Mouse (Mus musculus): Measurements from ENCODE around the gene Sema3c. TPM values are rescaled to one million over a fixed set of nuclear protein-coding genes. Genes with fewer than 3 reads are reported as not detected.

The Sema3c gene
- polyA plus RNA-seq, 1 experiment from 2014 or later = 9.3 TPM

DNA sequence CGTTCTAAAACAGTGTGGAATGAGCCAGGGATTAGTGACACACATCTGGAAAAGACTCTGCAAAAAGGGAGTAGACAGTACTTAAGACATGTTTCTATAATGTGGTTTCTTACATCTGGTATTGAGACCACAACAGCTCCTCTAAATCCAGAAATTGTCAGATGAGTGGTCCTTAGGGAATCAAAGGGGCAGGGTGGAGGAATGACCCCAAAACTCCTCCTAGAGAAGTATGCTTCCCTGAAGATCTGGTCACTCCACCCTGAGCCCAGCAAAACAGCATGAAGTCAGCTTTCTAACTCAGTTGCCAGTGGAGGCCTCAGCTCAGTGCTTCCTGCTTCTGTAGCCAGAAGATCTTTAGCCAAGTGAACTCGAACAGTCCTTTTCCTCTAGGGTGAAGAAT lies 115.0 kb downstream of the Sema3c start:
- WGBS = 51% methylated on average over 2 of the region's 2 CpGs
- H3K36me3 ChIP-seq (ENCODE audit: control insufficient read depth, insufficient read depth) = no peaks in the 10 kb centered on the region
- peak overlapping the region; percentile 1 for H3K27ac ChIP-seq (ENCODE audit: low read length)
- H3K9ac ChIP-seq (ENCODE audit: low read length) = no peak overlapping the region
- H3K27me3 ChIP-seq (ENCODE audit: control insufficient read depth, insufficient read depth, low read length) = no peaks in the 10 kb centered on the region
- no peaks in the 10 kb centered on the region for H3K9me3 ChIP-seq (replicated peaks; ENCODE audit: control insufficient read depth, low read length)
- ATAC-seq (replicated peaks; ENCODE audit: extremely low read depth, insufficient read depth, low FRiP score) = 0 out of 2 replicates have a peak, but pooled peaks have one; percentile 28
- no peak overlapping the region for H3K4me2 ChIP-seq (ENCODE audit: low read depth, low read length)
- H3K4me3 ChIP-seq (ENCODE audit: low read length) = no peak overlapping the region
- H3K4me1 ChIP-seq (ENCODE audit: control insufficient read depth, insufficient read depth, low read length) = peaks cover 8% of the 10 kb centered on the region

DNA sequence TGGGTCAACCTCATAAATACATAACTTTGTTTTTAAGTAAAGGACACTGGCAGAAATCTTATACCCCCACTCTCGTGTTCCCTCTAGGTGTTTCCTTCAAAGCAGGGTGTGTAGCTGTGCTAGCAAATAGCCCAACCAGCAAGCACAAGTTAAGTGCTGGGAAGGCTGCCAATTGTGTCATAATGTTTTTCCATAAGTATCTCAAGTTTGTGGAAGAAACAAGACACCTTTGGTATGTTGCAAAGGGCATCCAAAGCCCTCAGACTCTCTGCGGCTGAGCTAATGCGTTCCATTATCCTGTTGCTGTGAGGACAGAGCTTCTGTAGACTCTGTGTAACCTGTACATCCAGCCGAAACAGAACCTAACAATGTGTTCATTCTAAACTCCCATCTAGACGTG lies 115.5 kb downstream of the Sema3c start:
- Histone ChIP-seq H3K9ac (ENCODE audit: low read length) (no peak overlapping the region), H3K36me3 (ENCODE audit: control insufficient read depth, insufficient read depth) (no peaks in the 10 kb centered on the region), H3K27me3 (ENCODE audit: control insufficient read depth, insufficient read depth, low read length) (no peaks in the 10 kb centered on the region), H3K9me3 (replicated peaks; ENCODE audit: control insufficient read depth, low read length) (no peaks in the 10 kb centered on the region), H3K4me1 (ENCODE audit: control insufficient read depth, insufficient read depth, low read length) (peaks cover 8% of the 10 kb centered on the region), H3K4me2 (ENCODE audit: low read depth, low read length) (no peak overlapping the region), H3K27ac (ENCODE audit: low read length) (peak overlapping the region; percentile 1), H3K4me3 (ENCODE audit: low read length) (no peak overlapping the region)
- ATAC-seq (replicated peaks; ENCODE audit: extremely low read depth, insufficient read depth, low FRiP score) = peak; percentile 55
- 33% methylated on average over 5 of the region's 5 CpGs for WGBS

DNA sequence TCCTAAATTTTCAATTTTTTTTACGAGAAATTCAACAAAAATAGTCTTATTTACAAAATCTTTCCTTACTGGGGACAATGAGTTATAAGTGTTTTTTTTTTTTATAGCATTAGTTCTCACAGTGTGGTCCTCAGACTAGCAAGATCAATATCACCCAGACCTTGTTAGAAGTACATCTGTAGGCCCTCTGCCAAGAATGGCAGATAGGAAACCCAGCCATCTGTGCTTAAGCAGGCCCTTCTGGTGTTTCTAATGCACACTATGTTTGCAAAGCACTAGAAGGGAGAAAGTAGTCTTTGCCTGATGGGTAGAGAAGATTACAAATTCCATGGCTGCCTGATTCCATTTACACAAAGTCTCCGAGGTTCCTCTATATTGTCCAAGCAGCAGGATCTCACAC lies 121.3 kb downstream of the Sema3c start:
- no peak overlapping the region for H3K27ac ChIP-seq (ENCODE audit: low read length)
- no peaks in the 10 kb centered on the region for H3K27me3 ChIP-seq (ENCODE audit: control insufficient read depth, insufficient read depth, low read length)
- H3K4me1 ChIP-seq (ENCODE audit: control insufficient read depth, insufficient read depth, low read length) = no peaks in the 10 kb centered on the region; the same call in 1 of the 2 replicates
- no peak overlapping the region for H3K4me3 ChIP-seq (ENCODE audit: low read length)
- H3K9ac ChIP-seq (ENCODE audit: low read length) = no peak overlapping the region
- ATAC-seq (replicated peaks; ENCODE audit: extremely low read depth, insufficient read depth, low FRiP score) = no peak
- H3K36me3 ChIP-seq (ENCODE audit: control insufficient read depth, insufficient read depth) = no peaks in the 10 kb centered on the region
- 67% methylated on average over 2 of the region's 2 CpGs for WGBS
- H3K9me3 ChIP-seq (replicated peaks; ENCODE audit: control insufficient read depth, low read length) = no peaks in the 10 kb centered on the region
- no peak overlapping the region for H3K4me2 ChIP-seq (ENCODE audit: low read depth, low read length)

DNA sequence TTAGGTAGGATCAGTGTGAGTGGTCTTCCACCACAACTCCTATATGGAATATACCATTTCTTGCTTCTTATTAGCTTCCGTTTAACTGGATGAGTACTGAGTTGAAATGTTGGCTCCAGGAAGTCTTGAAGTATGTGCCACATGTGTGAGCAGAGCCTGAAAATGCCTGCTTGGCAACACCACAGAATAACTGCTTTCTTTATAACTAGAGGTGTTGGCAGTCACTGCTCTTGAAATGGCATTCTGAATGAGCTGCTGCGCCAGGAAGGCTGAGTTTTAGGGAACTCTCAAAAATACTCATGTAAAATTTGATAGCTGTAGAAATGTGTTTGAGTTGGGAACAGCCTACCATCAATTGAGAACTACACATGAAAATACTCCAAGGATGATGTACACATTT lies 124.8 kb downstream of the Sema3c start:
- Histone ChIP-seq H3K9me3 (replicated peaks; ENCODE audit: control insufficient read depth, low read length) (no peaks in the 10 kb centered on the region), H3K9ac (ENCODE audit: low read length) (no peak overlapping the region), H3K36me3 (ENCODE audit: control insufficient read depth, insufficient read depth) (no peaks in the 10 kb centered on the region), H3K27me3 (ENCODE audit: control insufficient read depth, insufficient read depth, low read length) (no peaks in the 10 kb centered on the region), H3K27ac (ENCODE audit: low read length) (no peak overlapping the region), H3K4me2 (ENCODE audit: low read depth, low read length) (no peak overlapping the region), H3K4me3 (ENCODE audit: low read length) (no peak overlapping the region), H3K4me1 (ENCODE audit: control insufficient read depth, insufficient read depth, low read length) (no peaks in the 10 kb centered on the region; the same call in 1 of the 2 replicates)
- no peak for ATAC-seq (replicated peaks; ENCODE audit: extremely low read depth, insufficient read depth, low FRiP score)
- WGBS = 59% methylated on average over 2 of the region's 2 CpGs

DNA sequence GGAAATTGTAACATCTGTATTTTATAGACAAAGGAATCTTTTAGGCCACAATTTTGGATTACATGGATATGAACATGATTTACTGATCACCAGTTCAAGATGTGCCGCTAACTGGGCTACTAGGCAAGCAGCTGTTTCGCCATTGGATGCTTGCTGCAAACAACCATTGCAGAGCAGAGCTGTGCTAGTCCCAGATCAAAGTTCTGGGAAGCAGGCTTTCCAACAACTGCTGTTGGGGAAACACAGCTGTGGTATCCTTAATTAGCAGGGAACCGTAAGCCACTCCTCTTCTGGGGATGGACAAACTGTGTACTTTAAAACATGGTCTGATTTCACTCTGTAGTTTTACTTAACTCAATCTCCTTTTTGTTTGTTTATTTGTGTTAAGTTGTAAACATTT lies 130.1 kb downstream of the Sema3c start:
- no peak for ATAC-seq (replicated peaks; ENCODE audit: extremely low read depth, insufficient read depth, low FRiP score)
- no peaks in the 10 kb centered on the region for H3K9me3 ChIP-seq (replicated peaks; ENCODE audit: control insufficient read depth, low read length)
- no peak overlapping the region for H3K9ac ChIP-seq (ENCODE audit: low read length)
- WGBS = 70% methylated on average over 3 of the region's 3 CpGs
- H3K36me3 ChIP-seq (ENCODE audit: control insufficient read depth, insufficient read depth) = no peaks in the 10 kb centered on the region
- H3K4me3 ChIP-seq (ENCODE audit: low read length) = no peak overlapping the region
- no peak overlapping the region for H3K4me2 ChIP-seq (ENCODE audit: low read depth, low read length)
- H3K27ac ChIP-seq (ENCODE audit: low read length) = no peak overlapping the region
- H3K27me3 ChIP-seq (ENCODE audit: control insufficient read depth, insufficient read depth, low read length) = no peaks in the 10 kb centered on the region
- H3K4me1 ChIP-seq (ENCODE audit: control insufficient read depth, insufficient read depth, low read length) = no peaks in the 10 kb centered on the region

DNA sequence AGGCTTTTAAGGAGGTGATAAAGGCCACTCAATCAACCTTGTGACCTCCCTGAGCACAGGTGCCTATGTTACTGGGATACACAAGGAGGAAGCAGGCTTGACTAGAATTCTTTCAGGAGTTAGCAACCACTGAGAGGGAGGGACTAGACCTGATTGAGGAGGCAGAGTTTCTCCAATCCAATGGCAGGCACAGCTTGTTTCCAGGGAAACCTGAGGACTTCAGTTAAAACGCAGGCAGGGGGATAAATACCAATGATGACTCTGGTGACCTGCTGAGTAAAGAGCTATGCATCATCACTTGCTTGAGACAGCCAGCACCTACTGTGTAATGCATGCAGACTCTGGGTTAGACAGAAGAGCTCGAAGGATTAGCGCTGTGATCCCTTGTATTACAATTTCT lies 133.0 kb downstream of the Sema3c start:
- Histone ChIP-seq H3K9me3 (replicated peaks; ENCODE audit: control insufficient read depth, low read length) (no peaks in the 10 kb centered on the region), H3K27ac (ENCODE audit: low read length) (no peak overlapping the region), H3K4me2 (ENCODE audit: low read depth, low read length) (no peak overlapping the region), H3K27me3 (ENCODE audit: control insufficient read depth, insufficient read depth, low read length) (no peaks in the 10 kb centered on the region), H3K9ac (ENCODE audit: low read length) (no peak overlapping the region), H3K36me3 (ENCODE audit: control insufficient read depth, insufficient read depth) (no peaks in the 10 kb centered on the region), H3K4me1 (ENCODE audit: control insufficient read depth, insufficient read depth, low read length) (no peaks in the 10 kb centered on the region), H3K4me3 (ENCODE audit: low read length) (no peak overlapping the region)
- ATAC-seq (replicated peaks; ENCODE audit: extremely low read depth, insufficient read depth, low FRiP score) = no peak
- 61% methylated on average over 3 of the region's 3 CpGs for WGBS

DNA sequence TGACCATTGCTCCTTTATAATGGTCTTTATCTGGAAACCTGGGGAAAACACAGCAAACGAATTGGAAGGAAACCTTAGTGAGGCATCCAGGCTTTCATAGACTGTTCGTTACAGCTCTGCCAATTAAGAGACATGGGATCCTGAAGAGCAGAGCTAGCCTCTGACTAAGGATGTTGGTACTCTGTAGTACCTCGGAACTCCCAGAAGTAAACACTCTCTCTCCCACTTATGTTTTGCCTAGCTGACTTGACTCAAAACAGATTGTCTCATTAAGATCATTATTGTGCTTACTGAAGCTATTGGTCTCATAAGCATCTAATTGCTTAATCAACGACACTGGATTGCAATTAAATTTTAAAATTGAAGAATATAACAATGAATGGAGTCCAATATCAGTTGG lies 138.3 kb downstream of the Sema3c start:
- ATAC-seq (replicated peaks; ENCODE audit: extremely low read depth, insufficient read depth, low FRiP score) = no peak
- no peak overlapping the region for H3K27ac ChIP-seq (ENCODE audit: low read length)
- H3K9ac ChIP-seq (ENCODE audit: low read length) = no peak overlapping the region
- 69% methylated on average over 4 of the region's 4 CpGs for WGBS
- H3K4me3 ChIP-seq (ENCODE audit: low read length) = no peak overlapping the region
- no peaks in the 10 kb centered on the region for H3K9me3 ChIP-seq (replicated peaks; ENCODE audit: control insufficient read depth, low read length)
- no peaks in the 10 kb centered on the region for H3K4me1 ChIP-seq (ENCODE audit: control insufficient read depth, insufficient read depth, low read length)
- no peak overlapping the region for H3K4me2 ChIP-seq (ENCODE audit: low read depth, low read length)
- H3K36me3 ChIP-seq (ENCODE audit: control insufficient read depth, insufficient read depth) = no peaks in the 10 kb centered on the region
- H3K27me3 ChIP-seq (ENCODE audit: control insufficient read depth, insufficient read depth, low read length) = no peaks in the 10 kb centered on the region

DNA sequence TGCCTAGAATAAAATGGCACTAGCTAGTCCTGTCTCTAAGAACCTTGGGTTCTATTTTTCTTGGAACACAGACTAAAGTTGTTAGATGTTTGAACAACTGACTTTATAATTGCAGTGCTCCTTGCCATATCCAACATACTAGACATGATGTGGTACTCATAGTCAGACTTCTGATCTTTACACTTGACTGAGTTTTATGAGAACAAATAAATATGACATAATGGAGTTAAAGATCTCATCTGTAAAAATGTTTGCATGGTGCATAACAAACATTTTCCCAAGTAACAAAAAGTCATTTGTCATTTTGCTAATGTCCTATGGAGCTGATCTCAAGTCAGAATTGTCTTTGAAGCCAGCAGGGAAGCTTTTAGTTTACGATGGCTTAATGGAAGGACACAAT lies 141.1 kb downstream of the Sema3c start:
- H3K9ac ChIP-seq (ENCODE audit: low read length) = no peak overlapping the region
- no peaks in the 10 kb centered on the region for H3K36me3 ChIP-seq (ENCODE audit: control insufficient read depth, insufficient read depth)
- no peak for ATAC-seq (replicated peaks; ENCODE audit: extremely low read depth, insufficient read depth, low FRiP score)
- H3K4me1 ChIP-seq (ENCODE audit: control insufficient read depth, insufficient read depth, low read length) = no peaks in the 10 kb centered on the region
- no peak overlapping the region for H3K4me3 ChIP-seq (ENCODE audit: low read length)
- no peaks in the 10 kb centered on the region for H3K27me3 ChIP-seq (ENCODE audit: control insufficient read depth, insufficient read depth, low read length)
- H3K4me2 ChIP-seq (ENCODE audit: low read depth, low read length) = no peak overlapping the region
- 88% methylated on average over 1 of the region's 1 CpGs for WGBS
- no peaks in the 10 kb centered on the region for H3K9me3 ChIP-seq (replicated peaks; ENCODE audit: control insufficient read depth, low read length)
- no peak overlapping the region for H3K27ac ChIP-seq (ENCODE audit: low read length)

DNA sequence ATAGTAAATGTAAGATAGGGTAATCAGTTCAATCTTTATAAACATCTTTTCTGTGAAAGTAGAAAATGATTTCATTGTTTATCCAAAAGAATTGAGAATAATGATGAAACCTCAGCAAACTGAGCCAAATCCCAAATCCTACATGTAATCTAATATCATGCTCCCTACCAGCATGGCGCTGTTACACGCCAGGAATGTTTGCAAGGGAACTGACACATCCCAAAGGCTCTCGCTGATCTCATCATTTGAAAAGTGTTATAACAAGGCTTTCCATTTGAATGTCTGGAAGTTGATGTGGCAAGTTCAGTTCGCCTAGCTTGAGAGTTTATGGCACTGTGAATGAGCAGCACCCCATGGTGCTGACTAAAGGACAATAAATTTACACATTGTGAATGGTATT lies 145.9 kb downstream of the Sema3c start:
- H3K4me1 ChIP-seq (ENCODE audit: control insufficient read depth, insufficient read depth, low read length) = no peaks in the 10 kb centered on the region
- no peak overlapping the region for H3K9ac ChIP-seq (ENCODE audit: low read length)
- no peaks in the 10 kb centered on the region for H3K36me3 ChIP-seq (ENCODE audit: control insufficient read depth, insufficient read depth)
- no peak for ATAC-seq (replicated peaks; ENCODE audit: extremely low read depth, insufficient read depth, low FRiP score)
- no peaks in the 10 kb centered on the region for H3K27me3 ChIP-seq (ENCODE audit: control insufficient read depth, insufficient read depth, low read length)
- H3K4me3 ChIP-seq (ENCODE audit: low read length) = no peak overlapping the region
- no peak overlapping the region for H3K27ac ChIP-seq (ENCODE audit: low read length)
- no peaks in the 10 kb centered on the region for H3K9me3 ChIP-seq (replicated peaks; ENCODE audit: control insufficient read depth, low read length)
- 83% methylated on average over 4 of the region's 4 CpGs for WGBS
- no peak overlapping the region for H3K4me2 ChIP-seq (ENCODE audit: low read depth, low read length)

DNA sequence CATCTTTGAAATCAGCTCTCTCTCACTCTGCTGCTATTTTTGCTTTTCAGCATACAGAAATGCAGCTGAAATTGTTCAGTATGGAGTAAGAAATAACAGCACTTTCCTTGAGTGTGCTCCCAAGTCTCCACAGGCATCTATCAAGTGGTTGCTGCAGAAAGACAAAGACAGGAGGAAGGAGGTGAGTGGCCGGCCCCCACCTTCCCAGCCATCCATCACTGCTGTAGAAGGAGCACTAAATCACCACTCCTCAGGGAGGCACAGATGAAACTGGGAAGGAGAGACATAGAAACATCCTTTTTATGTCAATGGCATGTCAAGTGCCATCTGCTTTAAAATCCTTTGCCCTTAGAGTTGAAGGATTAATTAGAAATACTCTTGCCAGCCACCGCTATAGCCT lies 149.9 kb downstream of the Sema3c start:
- no peak for ATAC-seq (replicated peaks; ENCODE audit: extremely low read depth, insufficient read depth, low FRiP score)
- H3K9ac ChIP-seq (ENCODE audit: low read length) = no peak overlapping the region
- no peaks in the 10 kb centered on the region; the same call in 1 of the 2 replicates for H3K36me3 ChIP-seq (ENCODE audit: control insufficient read depth, insufficient read depth)
- 0 out of 2 replicates have a peak, but pooled peaks cover 3% of the 10 kb centered on the region for H3K9me3 ChIP-seq (replicated peaks; ENCODE audit: control insufficient read depth, low read length)
- H3K4me1 ChIP-seq (ENCODE audit: control insufficient read depth, insufficient read depth, low read length) = no peaks in the 10 kb centered on the region
- H3K27ac ChIP-seq (ENCODE audit: low read length) = no peak overlapping the region
- WGBS = 57% methylated on average over 2 of the region's 2 CpGs
- no peak overlapping the region for H3K4me3 ChIP-seq (ENCODE audit: low read length)
- no peak overlapping the region for H3K4me2 ChIP-seq (ENCODE audit: low read depth, low read length)
- H3K27me3 ChIP-seq (ENCODE audit: control insufficient read depth, insufficient read depth, low read length) = no peaks in the 10 kb centered on the region
